Mouse (Mus musculus): ENCODE measurements around the gene Kpnb1.
A peak's percentile ranks its signal among the peaks of the same experiment; 100 is the strongest.
"Not testable (repeated sequence)": the region's sequence is repeated elsewhere in the genome, so short reads cannot be mapped to it uniquely, and the experiment has no call there.

GRCm38 (mm10) chr11:97189645-97190044 is 2.0 kb upstream of the Kpnb1 start:
- not testable (repeated sequence) for TF ChIP-seq POLR2A (IDR thresholded peaks at IDR 0.05; ENCODE audit: insufficient read depth, low read depth, low read length)
- 0 out of 2 replicates have a peak, but pooled peaks have one; percentile 13 for TF ChIP-seq CTCF (IDR thresholded peaks at IDR 0.05)
